Mouse (Mus musculus): ENCODE measurements around the gene Scap. TPM values are rescaled to one million over a fixed set of nuclear protein-coding genes. Genes with fewer than 3 reads are reported as not detected.

The Scap gene
- polyA plus RNA-seq, 1 experiment from 2014 or later, result 38.8 TPM

Other genes with a start within 250 kb of the Scap start
- 137 and 138 TPM in 2 replicates for gene Smarcc1, start 215.6 kb upstream of the Scap start, polyA plus RNA-seq (2015; fragmentation: Nextera tagmentation; extraction: Ambion mirVana)
- gene Dhx30, start 215.5 kb upstream of the Scap start, polyA plus RNA-seq (2015; fragmentation: Nextera tagmentation; extraction: Ambion mirVana), result 136 and 138 TPM in 2 replicates
- 2.1 and 2.9 TPM in 2 replicates for gene Cspg5, start 89.5 kb upstream of the Scap start, polyA plus RNA-seq (2015; fragmentation: Nextera tagmentation; extraction: Ambion mirVana)
- gene Elp6, start 28.1 kb upstream of the Scap start, polyA plus RNA-seq (2015; fragmentation: Nextera tagmentation; extraction: Ambion mirVana), result 28.8 and 29.9 TPM in 2 replicates
- gene Ptpn23, start 74.9 kb downstream of the Scap start, polyA plus RNA-seq (2015; fragmentation: Nextera tagmentation; extraction: Ambion mirVana), result 16.9 and 17.5 TPM in 2 replicates
- gene Ngp, start 86.5 kb downstream of the Scap start, polyA plus RNA-seq (2015; fragmentation: Nextera tagmentation; extraction: Ambion mirVana), result 5.4 and 6.8 TPM in 2 replicates
- 8.9 and 10.5 TPM in 2 replicates for gene Klhl18, start 143.4 kb downstream of the Scap start, polyA plus RNA-seq (2015; fragmentation: Nextera tagmentation; extraction: Ambion mirVana)
- gene Kif9, start 143.7 kb downstream of the Scap start, polyA plus RNA-seq (2015; fragmentation: Nextera tagmentation; extraction: Ambion mirVana), result 0.82 and 1.5 TPM in 2 replicates
- 33.8 and 36.2 TPM in 2 replicates for gene Setd2, start 199.3 kb downstream of the Scap start, polyA plus RNA-seq (2015; fragmentation: Nextera tagmentation; extraction: Ambion mirVana)

Measured in kidney, embryonic 15.5 days (tissue).